Mouse (Mus musculus) liver, embryonic 13.5 days (tissue): ENCODE measurements around the gene Atp2c2. TPM values are rescaled to one million over a fixed set of nuclear protein-coding genes. Genes with fewer than 3 reads are reported as not detected.

Source experiments
- ATAC-seq: fragments of 200-750 bp; cut with Nextera tagmentation; 2 replicates; pipeline ENCODE4 v1.8.0; 2017; ENCODE audit warnings: low read depth, mild to moderate bottlenecking, moderate number of reproducible peaks, moderate library complexity
- DNase-seq: peaks from one replicate; pipeline ENCODE4 v3.0.0; 2022
- H3K27ac ChIP-seq: fragments of 300-500 bp; sonication (generic); 2 replicates; pipeline ENCODE4 v1.5.1; 2015; ENCODE audit warnings: moderate library complexity, mild to moderate bottlenecking, inconsistent platforms
- H3K27me3 ChIP-seq: fragments of 300-500 bp; sonication (generic); 2 replicates; pipeline ENCODE4 v1.6.1; 2015; ENCODE audit warnings: mild to moderate bottlenecking, inconsistent platforms
- H3K36me3 ChIP-seq: fragments of 300-500 bp; sonication (generic); 2 replicates; pipeline ENCODE4 v1.6.1; 2015; ENCODE audit warnings: mild to moderate bottlenecking, inconsistent platforms
- H3K4me1 ChIP-seq: fragments of 300-500 bp; sonication (generic); replicated peaks from 2 replicates; pipeline ENCODE4 v1.6.1; 2015; ENCODE audit warnings: inconsistent platforms
- H3K4me2 ChIP-seq: fragments of 300-500 bp; sonication (generic); 2 replicates; pipeline ENCODE4 v1.6.1; 2015; ENCODE audit warnings: inconsistent platforms, mild to moderate bottlenecking, moderate library complexity
- H3K4me3 ChIP-seq: fragments of 300-500 bp; sonication (generic); replicated peaks from 2 replicates; pipeline ENCODE4 v1.5.1; 2015; ENCODE audit warnings: mild to moderate bottlenecking, inconsistent platforms
- H3K9ac ChIP-seq: fragments of 300-500 bp; sonication (generic); 2 replicates; pipeline ENCODE4 v1.6.1; 2015; ENCODE audit warnings: mild to moderate bottlenecking, inconsistent platforms
- H3K9me3 ChIP-seq: fragments of 300-500 bp; sonication (generic); replicated peaks from 2 replicates; pipeline ENCODE4 v1.6.1; 2016; ENCODE audit warnings: inconsistent platforms
- WGBS: fragments of 180-500 bp; shearing (Covaris S2); methylation state at CpG from one replicate; pipeline ENCODE4 v1.1.7; 2015; ENCODE audit not compliant: insufficient replicate concordance; 5-methylcytosine and 5-hydroxymethylcytosine counted together
- polyA plus RNA-seq: library from polyadenylated mRNA; unstranded; fragments of >200 nt; fragmentation: Nextera tagmentation; extraction: Ambion mirVana; gene quantifications from 2 replicates; pipeline ENCODE4 v1.2.1, GENCODE M21; 2015

Atp2c2 gene
- polyA plus RNA-seq, 1 experiment from 2014 or later, result 0.07 TPM

GRCm38 (mm10) chr8:119722348-119722747 is 22.5 kb downstream of the Atp2c2 start:
- H3K4me2 ChIP-seq, result no peak overlapping the region
- H3K9me3 ChIP-seq, result no peaks in the 10 kb centered on the region
- 33% methylated on average over 6 of the region's 6 CpGs for WGBS
- no peak overlapping the region for H3K4me3 ChIP-seq
- DNase-seq, result no peak
- H3K27me3 ChIP-seq, result peaks cover 4% of the 10 kb centered on the region
- no peaks in the 10 kb centered on the region for H3K36me3 ChIP-seq
- no peak overlapping the region for H3K9ac ChIP-seq
- ATAC-seq, result no peak
- H3K4me1 ChIP-seq, result peaks cover 15% of the 10 kb centered on the region
- no peak overlapping the region for H3K27ac ChIP-seq

GRCm38 (mm10) chr8:119723676-119724075 is 23.9 kb downstream of the Atp2c2 start:
- no peak overlapping the region for H3K9ac ChIP-seq
- WGBS, result 49% methylated on average over 4 of the region's 4 CpGs
- no peak for ATAC-seq
- H3K4me3 ChIP-seq, result no peak overlapping the region
- no peak overlapping the region for H3K4me2 ChIP-seq
- no peak overlapping the region for H3K27ac ChIP-seq
- no peak for DNase-seq
- no peaks in the 10 kb centered on the region for H3K36me3 ChIP-seq
- peaks cover 18% of the 10 kb centered on the region for H3K4me1 ChIP-seq
- H3K9me3 ChIP-seq, result no peaks in the 10 kb centered on the region
- peaks cover 4% of the 10 kb centered on the region for H3K27me3 ChIP-seq

- H3K4me2 ChIP-seq, result no peak overlapping the region
- no peak overlapping the region for H3K27ac ChIP-seq
- H3K36me3 ChIP-seq, result no peaks in the 10 kb centered on the region
- ATAC-seq (no peak), DNase-seq (no peak)
- H3K9me3 ChIP-seq, result no peaks in the 10 kb centered on the region
- no peak overlapping the region for H3K4me3 ChIP-seq
- peaks cover 18% of the 10 kb centered on the region for H3K4me1 ChIP-seq
- no peak overlapping the region for H3K9ac ChIP-seq
- 66% methylated on average over 6 of the region's 6 CpGs for WGBS
- H3K27me3 ChIP-seq, result peaks cover 4% of the 10 kb centered on the region
These were observed 24.8 kb downstream of the Atp2c2 start for GRCm38 (mm10) chr8:119724596-119724995.

- 31% methylated on average over 8 of the region's 8 CpGs for WGBS
- Histone ChIP-seq H3K4me2 (no peak overlapping the region), H3K27ac (no peak overlapping the region), H3K4me1 (peaks cover 18% of the 10 kb centered on the region), H3K9ac (no peak overlapping the region), H3K27me3 (peaks cover 6% of the 10 kb centered on the region), H3K36me3 (no peaks in the 10 kb centered on the region), H3K9me3 (no peaks in the 10 kb centered on the region), H3K4me3 (no peak overlapping the region)
- ATAC-seq (peak; percentile 78), DNase-seq (peak; percentile 20)
These were observed 27.3 kb downstream of the Atp2c2 start for GRCm38 (mm10) chr8:119727093-119727492.

GRCm38 (mm10) chr8:119728351-119728895 is 28.6 kb downstream of the Atp2c2 start:
- Histone ChIP-seq H3K4me3 (no peak overlapping the region), H3K36me3 (no peaks in the 10 kb centered on the region), H3K9me3 (no peaks in the 10 kb centered on the region), H3K4me1 (peaks cover 18% of the 10 kb centered on the region), H3K9ac (no peak overlapping the region), H3K4me2 (no peak overlapping the region), H3K27me3 (peaks cover 3% of the 10 kb centered on the region; the same call in 1 of the 2 replicates), H3K27ac (no peak overlapping the region)
- WGBS, result 66% methylated on average over 8 of the region's 8 CpGs
- ATAC-seq, result no peak
- DNase-seq, result no peak

GRCm38 (mm10) chr8:119732072-119732471 is 32.3 kb downstream of the Atp2c2 start:
- ATAC-seq, result no peak
- Histone ChIP-seq H3K9ac (no peak overlapping the region), H3K4me2 (no peak overlapping the region), H3K9me3 (no peaks in the 10 kb centered on the region), H3K36me3 (no peaks in the 10 kb centered on the region), H3K27me3 (0 out of 2 replicates have a peak, but pooled peaks cover 3% of the 10 kb centered on the region), H3K4me3 (no peak overlapping the region), H3K27ac (no peak overlapping the region), H3K4me1 (peaks cover 9% of the 10 kb centered on the region)
- WGBS, result 69% methylated on average over 13 of the region's 13 CpGs
- no peak for DNase-seq

GRCm38 (mm10) chr8:119736348-119736917 is 36.6 kb downstream of the Atp2c2 start:
- WGBS, result 67% methylated on average over 10 of the region's 10 CpGs
- no peak overlapping the region for H3K9ac ChIP-seq
- H3K27ac ChIP-seq, result no peak overlapping the region
- no peaks in the 10 kb centered on the region for H3K36me3 ChIP-seq
- DNase-seq (no peak), ATAC-seq (no peak)
- no peak overlapping the region for H3K4me2 ChIP-seq
- H3K9me3 ChIP-seq, result no peaks in the 10 kb centered on the region
- H3K27me3 ChIP-seq, result no peaks in the 10 kb centered on the region
- H3K4me3 ChIP-seq, result no peak overlapping the region
- peaks cover 17% of the 10 kb centered on the region for H3K4me1 ChIP-seq

- Histone ChIP-seq H3K4me3 (no peak overlapping the region), H3K4me1 (peaks cover 17% of the 10 kb centered on the region), H3K36me3 (no peaks in the 10 kb centered on the region), H3K9ac (no peak overlapping the region), H3K27ac (0 out of 2 replicates have a peak overlapping the region, but pooled peaks have one; percentile 14), H3K9me3 (no peaks in the 10 kb centered on the region), H3K27me3 (no peaks in the 10 kb centered on the region), H3K4me2 (no peak overlapping the region)
- WGBS, result 45% methylated on average over 11 of the region's 11 CpGs
- no peak for DNase-seq
- peak; percentile 19; the same call in 1 of the 2 replicates for ATAC-seq
These were observed 37.5 kb downstream of the Atp2c2 start for GRCm38 (mm10) chr8:119737093-119737900.

- H3K36me3 ChIP-seq, result no peaks in the 10 kb centered on the region
- no peak overlapping the region for H3K4me3 ChIP-seq
- 0 out of 2 replicates have a peak overlapping the region, but pooled peaks have one; percentile 14 for H3K27ac ChIP-seq
- WGBS, result 52% methylated on average over 19 of the region's 19 CpGs
- H3K4me1 ChIP-seq, result peaks cover 17% of the 10 kb centered on the region
- no peaks in the 10 kb centered on the region for H3K9me3 ChIP-seq
- no peak overlapping the region for H3K9ac ChIP-seq
- DNase-seq (no peak), ATAC-seq (peak; percentile 67)
- H3K27me3 ChIP-seq, result no peaks in the 10 kb centered on the region
- no peak overlapping the region for H3K4me2 ChIP-seq
These were observed 38.5 kb downstream of the Atp2c2 start for GRCm38 (mm10) chr8:119738129-119738907.

- Histone ChIP-seq H3K27me3 (no peaks in the 10 kb centered on the region), H3K9ac (no peak overlapping the region), H3K36me3 (no peaks in the 10 kb centered on the region), H3K4me1 (peaks cover 17% of the 10 kb centered on the region), H3K27ac (no peak overlapping the region), H3K4me3 (no peak overlapping the region), H3K4me2 (no peak overlapping the region), H3K9me3 (no peaks in the 10 kb centered on the region)
- ATAC-seq, result no peak
- 54% methylated on average over 4 of the region's 4 CpGs for WGBS
- DNase-seq, result no peak
These were observed 40.8 kb downstream of the Atp2c2 start for GRCm38 (mm10) chr8:119740634-119741033.

GRCm38 (mm10) chr8:119742409-119742808 is 42.6 kb downstream of the Atp2c2 start:
- Histone ChIP-seq H3K9me3 (no peaks in the 10 kb centered on the region), H3K4me3 (no peak overlapping the region), H3K36me3 (no peaks in the 10 kb centered on the region), H3K9ac (no peak overlapping the region), H3K4me1 (peaks cover 17% of the 10 kb centered on the region), H3K27ac (no peak overlapping the region), H3K27me3 (no peaks in the 10 kb centered on the region), H3K4me2 (no peak overlapping the region)
- 71% methylated on average over 7 of the region's 7 CpGs for WGBS
- DNase-seq, result no peak
- no peak for ATAC-seq
